Mouse (Mus musculus) neural tube, embryonic 12.5 days (tissue): ENCODE data around the gene Plin5. TPM values are rescaled to one million over a fixed set of nuclear protein-coding genes. Genes with fewer than 3 reads are reported as not detected.
A peak's percentile ranks its signal among the peaks of the same experiment; 100 is the strongest.

ENCODE experiments used
- ATAC-seq: fragments of 200-750 bp; cut with Nextera tagmentation; 2 replicates; pipeline ENCODE4 v1.8.0; 2017; ENCODE audit warnings: low read depth, mild to moderate bottlenecking, moderate TSS enrichment, moderate library complexity; ENCODE audit not compliant: low FRiP score
- H3K27ac ChIP-seq: fragments of 300-500 bp; sonication (generic); 2 replicates; pipeline ENCODE4 v1.5.1; 2016
- H3K27me3 ChIP-seq: fragments of 300-500 bp; sonication (generic); replicated peaks from 2 replicates; pipeline ENCODE4 v1.6.1; 2016; ENCODE audit warnings: mild to moderate bottlenecking
- H3K36me3 ChIP-seq: fragments of 300-500 bp; sonication (generic); 2 replicates; pipeline ENCODE4 v1.6.1; 2016; ENCODE audit warnings: mild to moderate bottlenecking
- H3K4me1 ChIP-seq: fragments of 300-500 bp; sonication (generic); 2 replicates; pipeline ENCODE4 v1.6.1; 2016
- H3K4me2 ChIP-seq: fragments of 300-500 bp; sonication (generic); replicated peaks from 2 replicates; pipeline ENCODE4 v1.6.1; 2016; ENCODE audit warnings: mild to moderate bottlenecking
- H3K4me3 ChIP-seq: fragments of 300-500 bp; sonication (generic); 2 replicates; pipeline ENCODE4 v1.5.1; 2016
- H3K9ac ChIP-seq: fragments of 300-500 bp; sonication (generic); 2 replicates; pipeline ENCODE4 v1.6.1; 2016; ENCODE audit warnings: mild to moderate bottlenecking
- H3K9me3 ChIP-seq: fragments of 300-500 bp; sonication (generic); 2 replicates; pipeline ENCODE4 v1.6.1; 2016; ENCODE audit warnings: mild to moderate bottlenecking
- WGBS: fragments of 180-500 bp; shearing (Covaris S2); methylation state at CpG from one replicate; pipeline ENCODE4 v1.1.7; 2016; 5-methylcytosine and 5-hydroxymethylcytosine counted together
- polyA plus RNA-seq: library from polyadenylated mRNA; unstranded; fragments of >200 nt; fragmentation: Nextera tagmentation; extraction: Ambion mirVana; gene quantifications from 2 replicates; pipeline ENCODE4 v1.2.1, GENCODE M21; 2016

The Plin5 gene
- polyA plus RNA-seq, 1 experiment from 2014 or later, result 0.30 TPM

GRCm38 (mm10) chr17:56131136-56131535 lies 13.7 kb upstream of the Plin5 start:
- H3K36me3 ChIP-seq, result peaks cover 40% of the 10 kb centered on the region
- H3K4me2 ChIP-seq, result no peak overlapping the region
- 90% methylated on average over 10 of the region's 10 CpGs for WGBS
- ATAC-seq, result no peak
- H3K9ac ChIP-seq, result no peak overlapping the region
- H3K27me3 ChIP-seq, result peaks cover 8% of the 10 kb centered on the region; the same call in 1 of the 2 replicates
- peaks cover 18% of the 10 kb centered on the region for H3K4me1 ChIP-seq
- H3K4me3 ChIP-seq, result no peak overlapping the region
- H3K9me3 ChIP-seq, result no peaks in the 10 kb centered on the region
- H3K27ac ChIP-seq, result no peak overlapping the region

DNA sequence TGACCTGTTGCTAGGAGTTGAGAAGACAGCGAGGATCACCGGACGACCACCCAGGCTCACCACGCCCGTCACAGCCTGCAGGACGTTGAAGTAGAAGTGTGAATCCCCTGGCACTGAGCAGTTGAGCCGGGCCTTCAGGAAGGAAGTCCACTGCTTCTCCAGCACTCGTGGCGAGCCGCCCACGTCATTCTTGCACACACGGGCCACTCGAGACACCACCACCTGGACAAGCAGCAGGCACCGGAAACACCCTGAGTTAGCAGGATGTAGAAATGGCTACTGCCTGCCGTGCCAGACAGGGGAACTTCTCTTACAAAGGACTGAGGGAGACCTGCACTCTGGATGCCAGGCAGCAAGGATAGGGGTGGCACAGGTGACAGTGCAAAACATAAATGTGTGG lies 10.8 kb upstream of the Plin5 start:
- peaks cover 8% of the 10 kb centered on the region for H3K4me1 ChIP-seq
- no peaks in the 10 kb centered on the region for H3K9me3 ChIP-seq
- H3K4me3 ChIP-seq, result no peak overlapping the region
- no peak overlapping the region for H3K27ac ChIP-seq
- no peak overlapping the region for H3K4me2 ChIP-seq
- peaks cover 27% of the 10 kb centered on the region for H3K27me3 ChIP-seq
- no peak overlapping the region for H3K9ac ChIP-seq
- ATAC-seq, result no peak
- WGBS, result 86% methylated on average over 15 of the region's 15 CpGs
- peaks cover 53% of the 10 kb centered on the region for H3K36me3 ChIP-seq

- WGBS, result 73% methylated on average over 11 of the region's 11 CpGs
Observed at GRCm38 (mm10) chr17:56126175-56126574, 8.8 kb upstream of the Plin5 start.

DNA sequence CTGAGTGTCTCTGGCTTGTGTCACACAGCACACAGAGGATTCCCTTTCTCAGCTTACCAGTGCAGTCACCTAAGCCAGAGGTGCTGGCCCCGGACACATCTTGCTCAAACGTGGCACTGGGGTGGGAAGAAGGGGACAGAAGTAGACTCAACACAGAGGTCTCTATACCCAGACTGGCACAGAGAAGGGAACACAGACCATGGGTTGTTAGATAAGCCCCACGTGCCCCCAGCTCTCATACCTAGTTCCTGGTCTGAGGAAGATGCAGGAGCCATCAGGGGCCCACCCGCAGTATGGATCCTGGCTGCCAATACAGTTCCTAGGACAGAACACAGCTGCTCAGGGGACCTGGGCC lies 7.9 kb upstream of the Plin5 start:
- no peak for ATAC-seq
- WGBS, result 86% methylated on average over 4 of the region's 4 CpGs
- H3K36me3 ChIP-seq, result peaks cover 42% of the 10 kb centered on the region
- H3K9me3 ChIP-seq, result peaks cover 13% of the 10 kb centered on the region
- peaks cover 12% of the 10 kb centered on the region for H3K4me1 ChIP-seq
- no peak overlapping the region for H3K4me2 ChIP-seq
- no peak overlapping the region for H3K4me3 ChIP-seq
- no peak overlapping the region for H3K27ac ChIP-seq
- H3K9ac ChIP-seq, result no peak overlapping the region
- peaks cover 57% of the 10 kb centered on the region for H3K27me3 ChIP-seq

More at GRCm38 (mm10) chr17:56126175-56126574, 8.8 kb upstream of the Plin5 start:
- H3K36me3 ChIP-seq, result peaks cover 52% of the 10 kb centered on the region
- peaks cover 13% of the 10 kb centered on the region for H3K9me3 ChIP-seq
- no peak overlapping the region for H3K27ac ChIP-seq
- no peak overlapping the region for H3K9ac ChIP-seq
- no peak overlapping the region for H3K4me2 ChIP-seq
- peaks cover 47% of the 10 kb centered on the region for H3K27me3 ChIP-seq
- no peak for ATAC-seq
- H3K4me1 ChIP-seq, result peaks cover 8% of the 10 kb centered on the region
- no peak overlapping the region for H3K4me3 ChIP-seq

DNA sequence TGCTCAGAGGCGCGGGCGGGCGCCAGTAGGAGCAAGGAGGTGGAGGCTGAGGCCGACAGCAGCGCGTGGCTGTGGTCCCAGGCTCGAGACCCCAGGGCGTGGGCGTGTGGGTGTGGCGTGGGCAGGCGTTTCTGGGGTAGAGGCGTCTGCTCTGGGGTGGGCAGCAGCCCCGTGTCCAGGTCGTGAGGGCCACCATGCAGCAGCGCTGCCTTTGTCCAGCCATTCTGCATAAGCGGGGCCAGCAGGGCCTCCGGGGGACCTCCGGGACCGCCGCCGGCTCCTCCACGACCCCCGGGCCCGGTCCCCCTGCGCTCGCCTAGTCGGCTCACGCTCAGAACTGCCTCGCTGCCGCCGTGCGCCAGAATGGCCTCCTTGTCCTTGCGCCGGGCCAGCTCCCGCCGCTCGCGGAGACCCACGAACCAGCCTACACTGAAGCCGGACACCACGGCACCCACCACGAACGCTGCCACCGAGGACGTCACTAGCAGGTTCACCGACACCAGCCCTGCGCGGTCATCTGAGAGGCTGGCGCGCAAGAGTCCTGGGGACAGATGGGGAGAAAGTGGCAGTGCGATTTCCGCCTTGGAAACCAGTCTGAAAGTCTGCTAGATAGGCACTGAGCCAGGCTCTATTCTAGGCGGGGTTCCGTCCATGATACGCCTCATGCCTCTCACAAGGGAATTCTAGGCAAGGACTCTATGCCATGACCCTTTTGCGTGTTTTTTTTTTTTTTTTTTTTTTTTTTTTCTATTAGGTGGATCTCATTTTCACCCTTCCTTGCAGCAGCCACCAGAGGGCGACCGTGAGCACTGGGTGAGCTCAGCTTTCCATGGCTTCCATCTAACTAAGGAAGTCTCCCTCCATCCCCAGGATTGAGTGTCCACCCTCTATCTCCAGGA lies 7.2 kb upstream of the Plin5 start:
- H3K27ac ChIP-seq, result no peak overlapping the region
- peak overlapping the region; percentile 25 for H3K4me3 ChIP-seq
- H3K27me3 ChIP-seq, result peaks cover 60% of the 10 kb centered on the region
- peak overlapping the region; percentile 35; the same call in 1 of the 2 replicates for H3K9ac ChIP-seq
- H3K4me2 ChIP-seq, result peak overlapping the region; percentile 58
- peaks cover 14% of the 10 kb centered on the region for H3K4me1 ChIP-seq
- peaks cover 41% of the 10 kb centered on the region for H3K36me3 ChIP-seq
- no peak for ATAC-seq
- 8% methylated on average over 59 of the region's 59 CpGs for WGBS
- H3K9me3 ChIP-seq, result peaks cover 13% of the 10 kb centered on the region

DNA sequence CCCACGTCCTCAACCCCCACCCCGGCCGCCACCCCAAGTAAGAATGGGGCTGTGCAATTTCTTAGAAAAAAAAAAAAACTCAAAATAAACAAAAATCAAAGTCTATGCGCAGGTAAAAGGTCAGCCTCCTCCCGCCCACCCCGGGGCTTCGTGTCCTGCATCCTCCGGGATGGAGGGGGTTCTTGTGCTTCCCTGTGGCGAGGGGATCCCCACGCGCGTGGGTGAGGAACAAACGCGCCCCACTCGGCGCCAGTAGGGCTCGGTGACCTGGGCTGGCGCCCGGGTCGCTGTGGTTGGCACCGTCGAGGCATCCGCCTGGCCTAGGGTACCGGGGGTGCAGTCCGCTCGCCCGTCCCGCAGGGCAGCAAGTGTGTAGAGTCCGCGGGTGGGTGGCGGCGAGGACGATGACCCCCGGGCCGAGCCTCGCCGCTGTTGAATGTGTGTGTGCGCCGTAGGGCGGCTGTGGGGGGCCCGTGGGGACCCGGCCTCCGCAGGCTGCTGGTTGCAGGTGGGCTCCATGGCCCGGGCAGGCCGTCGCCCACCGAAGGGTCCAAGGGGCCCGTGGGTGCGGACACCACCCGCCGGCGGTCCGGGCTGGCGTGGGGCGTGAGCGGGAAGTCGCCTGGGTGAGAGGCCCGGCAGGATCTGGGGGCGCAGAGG lies 6.4 kb upstream of the Plin5 start:
- WGBS, result 37% methylated on average over 59 of the region's 59 CpGs

GRCm38 (mm10) chr17:56123161-56123560 lies 5.8 kb upstream of the Plin5 start:
- ATAC-seq, result no peak
- no peak overlapping the region for H3K27ac ChIP-seq
- no peak overlapping the region for H3K4me2 ChIP-seq
- no peak overlapping the region for H3K4me3 ChIP-seq
- H3K4me1 ChIP-seq, result peaks cover 14% of the 10 kb centered on the region
- peaks cover 13% of the 10 kb centered on the region for H3K9me3 ChIP-seq
- WGBS, result 84% methylated on average over 12 of the region's 12 CpGs
- no peak overlapping the region for H3K9ac ChIP-seq
- peaks cover 74% of the 10 kb centered on the region for H3K27me3 ChIP-seq
- peaks cover 32% of the 10 kb centered on the region for H3K36me3 ChIP-seq

More for the DNA sequence above, 6.4 kb upstream of the Plin5 start:
- Histone ChIP-seq H3K4me3 (peak overlapping the region; percentile 25), H3K9ac (no peak overlapping the region), H3K27me3 (peaks cover 68% of the 10 kb centered on the region), H3K4me1 (peaks cover 14% of the 10 kb centered on the region), H3K27ac (no peak overlapping the region), H3K9me3 (peaks cover 13% of the 10 kb centered on the region), H3K36me3 (peaks cover 35% of the 10 kb centered on the region), H3K4me2 (peak overlapping the region; percentile 58)
- 0 out of 2 replicates have a peak, but pooled peaks have one; percentile 17 for ATAC-seq

DNA sequence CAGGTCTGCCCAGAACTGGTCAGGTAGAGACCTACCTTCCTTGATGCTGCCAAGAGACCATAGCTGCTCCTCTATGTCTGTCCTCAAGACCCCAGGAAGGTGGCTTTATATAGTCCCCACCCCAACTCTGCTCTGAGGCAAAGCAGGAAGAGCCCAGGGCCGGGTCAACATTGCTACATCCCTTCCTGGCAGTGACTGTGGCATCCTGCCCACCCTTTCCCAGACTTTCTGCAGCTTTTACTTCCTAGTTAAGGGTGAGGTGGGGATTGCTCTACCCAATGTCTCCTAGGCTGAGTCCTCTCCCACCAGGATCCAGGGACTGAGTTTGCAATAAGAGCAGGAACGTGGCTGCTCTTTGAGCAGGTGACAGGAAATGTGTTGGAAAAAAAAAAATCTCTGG lies 4.4 kb upstream of the Plin5 start, which contains the start of gene Lrg1:
Gene Lrg1 (minus strand): TSS at position 176 of the 400 bp plus-strand sequence.
- Histone ChIP-seq H3K9me3 (peaks cover 13% of the 10 kb centered on the region), H3K9ac (no peak within 1 kb of the TSS), H3K27me3 (peaks cover 84% of the 10 kb centered on the region), H3K4me2 (no peak within 1 kb of the TSS), H3K4me1 (peaks cover 19% of the 10 kb centered on the region), H3K4me3 (no peak within 1 kb of the TSS), H3K27ac (no peak within 1 kb of the TSS), H3K36me3 (peaks cover 19% of the 10 kb centered on the region)
- 64% methylated on average over 2 of the region's 2 CpGs for WGBS
- ATAC-seq, result no peak

GRCm38 (mm10) chr17:56119981-56120880 lies 2.8 kb upstream of the Plin5 start:
- no peak overlapping the region for H3K4me3 ChIP-seq
- no peak for ATAC-seq

GRCm38 (mm10) chr17:56119431-56119830 lies 2.0 kb upstream of the Plin5 start:
- no peak for ATAC-seq
- Histone ChIP-seq H3K9ac (no peak overlapping the region), H3K9me3 (peaks cover 13% of the 10 kb centered on the region), H3K27me3 (peaks cover 84% of the 10 kb centered on the region), H3K4me2 (0 out of 2 replicates have a peak overlapping the region, but pooled peaks have one; percentile 9), H3K27ac (no peak overlapping the region), H3K4me3 (no peak overlapping the region), H3K36me3 (peaks cover 8% of the 10 kb centered on the region), H3K4me1 (peaks cover 18% of the 10 kb centered on the region)
- WGBS, result 41% methylated on average over 12 of the region's 12 CpGs

More at GRCm38 (mm10) chr17:56119981-56120880, 2.8 kb upstream of the Plin5 start:
- no peak overlapping the region for H3K27ac ChIP-seq
- H3K9me3 ChIP-seq, result peaks cover 13% of the 10 kb centered on the region
- H3K9ac ChIP-seq, result no peak overlapping the region
- H3K27me3 ChIP-seq, result peaks cover 89% of the 10 kb centered on the region
- H3K4me1 ChIP-seq, result peaks cover 19% of the 10 kb centered on the region
- WGBS, result 11% methylated on average over 66 of the region's 66 CpGs
- peaks cover 10% of the 10 kb centered on the region for H3K36me3 ChIP-seq
- peak overlapping the region; percentile 20; the same call in 1 of the 2 replicates for H3K4me2 ChIP-seq

DNA sequence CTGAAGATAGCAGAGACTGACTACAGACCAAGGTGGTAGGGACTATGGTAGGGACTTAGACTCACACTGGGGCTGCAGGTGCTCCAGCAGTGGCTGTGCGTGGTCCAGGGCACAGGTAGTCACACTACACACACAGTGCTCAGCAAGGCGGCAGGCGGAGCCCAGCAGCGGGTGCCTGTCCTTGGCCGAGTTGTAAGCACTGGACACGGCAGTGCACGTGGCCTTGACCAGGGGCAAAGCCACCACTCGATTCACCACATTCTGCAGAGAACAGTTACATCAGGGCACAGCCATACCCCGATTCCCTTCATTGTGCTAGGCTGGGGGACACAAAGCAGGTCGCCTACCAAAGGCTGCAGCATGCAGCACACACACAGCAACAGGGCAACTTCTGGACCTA lies 1.2 kb downstream of the Plin5 start:
- no peak for ATAC-seq
- H3K27ac ChIP-seq, result no peak overlapping the region
- H3K4me1 ChIP-seq, result peaks cover 12% of the 10 kb centered on the region
- WGBS, result 75% methylated on average over 10 of the region's 10 CpGs
- no peak overlapping the region for H3K4me2 ChIP-seq
- H3K36me3 ChIP-seq, result no peaks in the 10 kb centered on the region
- no peaks in the 10 kb centered on the region for H3K9me3 ChIP-seq
- no peak overlapping the region for H3K4me3 ChIP-seq
- peaks cover 56% of the 10 kb centered on the region for H3K27me3 ChIP-seq
- no peak overlapping the region for H3K9ac ChIP-seq
